Mouse (Mus musculus) granulocyte monocyte progenitor cell, adult 5-6 weeks (primary cell): Measurements from ENCODE around the gene Trim24. TPM values are rescaled to one million over a fixed set of nuclear protein-coding genes. Genes with fewer than 3 reads are reported as not detected.
A peak's percentile ranks its signal among the peaks of the same experiment; 100 is the strongest.
"Not testable (repeated sequence)": the region's sequence is repeated elsewhere in the genome, so short reads cannot be mapped to it uniquely, and the experiment has no call there.

Source experiments
- ATAC-seq: replicated peaks from 2 replicates; pipeline ENCODE4 v1.8.0; 2016; ENCODE audit warnings: mild to moderate bottlenecking, moderate TSS enrichment, inconsistent platforms; ENCODE audit not compliant: poor library complexity, severe bottlenecking
- total RNA-seq, 2 experiments: library from RNA; stranded (forward) in 1 of 2; stranded (reverse) in 1 of 2; fragments of 200-712, 200-1000 nt in 1 of 2; fragments of >200 nt in 1 of 2; fragmentation: Nextera tagmentation in 1 of 2; gene quantifications; 2 replicates each; pipeline ENCODE4 v1.2.3; 2014 to 2017

Gene Trim24
- total RNA-seq (2014; fragmentation: Nextera tagmentation) (29.9 and 31.0 TPM in 2 replicates), total RNA-seq (2017) (13.9 and 16.6 TPM in 2 replicates)

DNA sequence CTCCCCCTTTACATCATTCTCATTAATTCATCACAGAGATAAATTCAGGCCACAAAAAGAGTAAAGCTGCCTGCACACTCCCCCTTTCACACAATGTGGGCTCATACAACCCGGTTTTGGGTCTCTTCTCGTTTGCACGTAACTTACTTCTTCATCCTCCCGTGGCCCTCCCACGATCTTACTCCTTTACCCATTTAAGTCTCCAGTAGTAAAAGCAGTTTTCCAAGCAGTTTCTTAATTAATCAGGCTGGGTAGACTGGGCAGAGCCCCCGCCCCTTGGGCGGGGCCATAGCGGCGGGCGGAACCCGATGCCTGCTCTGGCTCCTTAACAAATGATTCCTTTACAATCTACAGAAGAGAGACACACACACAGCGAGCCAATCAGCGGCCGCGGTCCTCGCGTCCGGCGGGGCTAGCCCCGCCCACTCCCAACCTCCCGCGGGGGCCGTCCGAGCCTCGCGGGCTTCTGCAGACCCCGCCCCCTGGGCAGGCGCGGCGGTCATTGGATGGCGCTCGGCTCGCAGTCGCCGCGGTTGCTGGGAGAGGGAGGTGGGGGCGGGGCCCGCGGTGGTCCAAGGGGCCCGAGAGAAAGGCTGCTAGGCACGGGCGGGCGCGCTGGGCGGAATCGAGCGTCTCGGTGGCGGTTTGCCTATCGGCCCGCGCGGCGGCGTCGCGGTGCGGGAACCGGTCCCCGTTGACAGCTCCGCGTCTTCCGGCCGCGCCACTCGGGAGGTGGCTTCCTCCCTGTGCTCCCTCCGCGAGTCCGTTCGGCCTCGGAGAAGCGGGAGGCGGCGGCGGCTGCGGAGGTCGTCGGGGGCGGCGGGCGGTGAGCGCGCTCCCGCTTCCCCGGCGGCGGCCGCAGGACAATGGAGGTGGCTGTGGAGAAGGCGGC lies at the start of gene Trim24:
Trim24 (plus strand) TSS at position 567 of the 892 bp plus-strand sequence.
- peak; percentile 91 for ATAC-seq

DNA sequence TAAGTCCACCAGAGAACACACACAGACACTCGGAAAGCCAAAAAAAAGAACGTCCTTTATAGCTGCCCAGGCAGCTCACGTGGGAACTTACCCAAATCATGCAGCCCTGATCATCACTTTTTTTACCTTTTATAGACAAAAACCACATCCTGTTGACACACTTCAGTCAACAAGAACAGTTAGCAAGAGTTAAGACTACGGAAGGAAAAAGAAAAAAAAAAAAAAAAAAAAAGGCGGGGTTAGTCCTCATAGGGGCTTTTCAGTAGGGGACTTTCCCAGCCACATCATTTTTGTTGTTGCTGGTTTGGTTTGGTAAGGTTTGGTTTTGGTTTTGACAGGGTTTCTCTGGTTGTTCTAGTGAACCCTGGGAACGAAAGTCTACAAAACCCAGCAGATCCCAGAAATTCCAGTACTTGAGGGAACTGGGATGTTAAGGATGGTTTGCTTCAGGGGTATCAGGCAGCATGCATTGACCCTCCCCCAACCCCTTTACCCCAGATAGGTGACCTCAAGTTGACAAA lies 49.0 kb upstream of the Trim24 start:
- no peak for ATAC-seq

DNA sequence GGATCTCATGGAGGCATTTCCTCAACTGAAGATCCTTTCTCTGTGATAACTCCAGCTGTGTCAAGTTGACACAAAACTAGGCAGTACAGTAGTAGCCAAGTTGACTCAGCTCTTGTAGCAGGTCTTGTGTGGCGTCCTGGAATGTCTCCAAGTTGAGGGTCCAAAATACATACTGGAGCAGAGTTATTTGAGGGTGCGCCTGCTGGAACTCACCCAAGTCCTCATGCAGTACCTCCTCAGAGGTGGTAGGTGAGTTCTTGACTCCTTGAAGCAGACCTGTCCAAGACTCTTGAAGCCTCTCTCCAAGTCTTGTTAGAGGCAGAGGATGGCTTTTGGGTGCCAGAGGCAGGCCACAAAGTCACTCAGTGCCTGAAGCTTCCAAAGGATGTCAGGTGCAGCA lies 48.2 kb upstream of the Trim24 start:
- ATAC-seq = no peak

DNA sequence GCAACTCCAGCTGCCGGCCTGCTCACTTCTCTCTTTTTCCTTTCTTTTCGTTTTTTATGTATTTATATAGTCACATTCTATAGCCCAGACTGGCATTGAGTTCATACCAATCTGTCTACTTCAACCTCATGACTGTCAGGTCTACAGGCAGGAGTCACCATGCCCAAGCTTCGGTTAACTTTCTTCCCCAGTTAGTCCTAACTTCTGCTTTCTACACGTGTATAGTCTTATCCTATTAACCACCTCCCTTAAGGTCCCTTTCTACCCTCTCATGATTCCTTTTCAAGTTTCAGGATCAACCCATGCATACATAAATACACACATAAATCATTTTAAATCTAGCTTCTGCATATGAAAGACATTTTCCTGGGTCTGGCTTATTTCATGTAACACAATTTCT lies 46.9 kb upstream of the Trim24 start:
- ATAC-seq = no peak

DNA sequence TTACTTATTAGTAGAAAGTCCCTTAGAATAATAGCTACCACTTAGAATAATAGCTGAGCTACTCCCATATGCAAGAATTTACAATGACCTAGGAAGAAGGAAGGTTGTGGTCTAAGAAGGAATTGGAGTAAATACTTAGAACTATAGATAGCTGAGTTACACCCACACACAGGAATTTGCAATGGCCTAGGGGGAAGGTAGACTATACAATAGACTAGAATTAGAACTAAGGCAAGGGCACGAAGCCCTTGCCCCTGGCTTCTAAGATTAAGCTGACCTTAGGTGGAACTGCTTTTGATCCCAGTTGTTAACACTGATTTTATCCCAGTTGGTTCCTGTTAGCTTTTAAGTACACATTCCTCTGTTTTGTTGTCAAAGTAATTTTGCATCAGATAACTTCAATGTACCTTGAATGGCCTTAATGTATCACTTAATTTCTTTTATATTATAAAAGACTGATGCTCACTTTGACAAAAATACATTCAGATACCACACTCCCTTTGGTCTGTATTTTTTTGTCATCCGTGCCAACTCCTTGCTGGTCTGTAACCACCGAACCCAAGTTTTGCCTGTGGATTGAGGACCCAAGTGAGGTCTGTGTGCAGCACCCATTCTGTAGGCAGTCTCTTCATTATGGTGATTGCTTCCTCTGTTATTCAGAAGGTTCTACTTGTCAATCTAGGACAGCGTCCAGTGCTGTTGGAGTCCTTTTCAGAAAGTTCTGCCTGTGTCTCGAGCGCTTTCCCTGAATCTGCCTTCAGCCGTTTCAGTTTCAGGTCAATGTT lies 45.1 kb upstream of the Trim24 start:
- not testable (repeated sequence) for ATAC-seq

DNA sequence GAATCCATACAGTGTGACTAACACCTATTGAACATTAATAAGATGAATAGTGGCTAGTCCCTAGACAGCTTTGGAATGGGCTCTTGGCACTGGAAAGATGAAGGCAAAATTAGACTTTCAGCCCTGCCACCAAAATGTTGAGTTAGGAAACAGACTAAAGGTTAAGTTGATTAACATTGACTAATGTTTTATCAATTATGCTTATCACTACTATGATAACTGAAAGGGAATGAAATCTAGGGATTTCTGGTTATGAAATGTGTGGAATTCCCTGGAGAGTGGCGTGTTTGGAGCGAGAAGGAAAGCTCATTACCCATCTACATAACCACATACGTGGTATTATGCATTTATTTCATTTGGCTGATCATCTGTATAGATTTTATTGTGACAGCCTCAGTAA lies 41.7 kb upstream of the Trim24 start:
- no peak for ATAC-seq

DNA sequence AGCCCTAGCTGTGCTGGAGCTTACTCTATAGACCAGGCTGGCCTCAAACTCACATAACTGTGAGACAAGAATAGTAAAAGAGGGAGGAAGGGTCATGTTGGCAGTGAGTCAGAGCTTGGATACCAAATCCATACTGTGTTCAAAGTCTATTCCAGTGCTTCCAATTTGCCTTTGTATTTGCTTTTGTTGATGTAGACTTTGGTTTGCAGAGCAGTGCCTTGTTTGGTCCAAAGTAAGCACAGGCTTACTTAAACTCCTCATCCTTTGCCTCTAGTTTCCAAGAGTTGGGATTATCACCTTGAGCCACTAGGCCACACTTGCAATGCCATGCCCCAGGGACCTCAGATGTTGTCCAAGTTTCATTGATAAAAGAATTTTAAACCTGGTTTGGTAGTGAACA lies 41.0 kb upstream of the Trim24 start:
- no peak for ATAC-seq

DNA sequence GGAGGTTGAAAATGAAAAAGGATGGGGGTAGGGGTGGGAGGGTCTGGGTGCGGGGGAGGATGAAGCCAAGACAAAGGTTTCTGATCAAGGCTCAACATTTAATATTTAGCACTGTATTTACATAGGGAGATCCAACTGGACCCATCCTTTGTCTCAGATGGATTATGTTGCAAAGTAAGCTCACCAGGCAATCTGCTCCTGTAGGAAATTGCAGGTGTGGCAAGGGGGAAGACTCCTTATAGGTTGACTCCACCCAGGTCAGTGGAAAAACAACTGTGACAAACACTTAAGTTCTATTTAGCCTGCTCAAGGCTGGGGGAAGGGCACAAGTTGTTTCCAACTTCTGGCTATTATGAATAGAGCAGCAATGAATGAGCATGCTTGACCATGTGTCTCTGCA lies 36.9 kb upstream of the Trim24 start:
- no peak for ATAC-seq

DNA sequence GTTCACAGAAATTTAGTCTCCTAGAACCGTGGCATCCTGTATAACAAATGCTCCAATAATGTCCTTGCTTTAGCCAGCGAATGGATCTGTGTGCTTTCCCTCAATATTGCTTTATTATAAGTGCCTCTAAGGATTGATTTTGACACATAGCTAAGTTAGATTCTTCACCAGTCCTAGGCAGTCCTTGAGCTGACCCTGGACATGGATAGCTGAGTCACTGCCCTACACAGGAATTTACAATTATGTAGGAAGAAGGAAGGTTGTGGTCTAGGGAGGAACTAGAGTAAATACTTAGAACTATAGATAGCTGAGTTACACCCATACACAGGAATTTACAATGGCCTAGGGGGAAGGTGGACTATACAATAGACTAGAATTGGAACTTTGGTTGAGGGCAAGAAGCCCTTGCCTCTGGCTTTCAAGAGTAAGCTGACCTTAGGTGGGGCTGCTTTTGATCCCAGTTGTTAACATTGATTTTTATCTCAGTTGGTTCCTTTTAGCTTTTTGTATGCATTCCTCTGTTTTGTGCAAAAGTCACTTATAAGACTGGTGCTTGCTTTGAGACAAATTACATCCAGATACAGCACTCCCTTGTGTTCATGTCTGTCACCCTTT lies 33.6 kb upstream of the Trim24 start:
- not testable (repeated sequence) for ATAC-seq

DNA sequence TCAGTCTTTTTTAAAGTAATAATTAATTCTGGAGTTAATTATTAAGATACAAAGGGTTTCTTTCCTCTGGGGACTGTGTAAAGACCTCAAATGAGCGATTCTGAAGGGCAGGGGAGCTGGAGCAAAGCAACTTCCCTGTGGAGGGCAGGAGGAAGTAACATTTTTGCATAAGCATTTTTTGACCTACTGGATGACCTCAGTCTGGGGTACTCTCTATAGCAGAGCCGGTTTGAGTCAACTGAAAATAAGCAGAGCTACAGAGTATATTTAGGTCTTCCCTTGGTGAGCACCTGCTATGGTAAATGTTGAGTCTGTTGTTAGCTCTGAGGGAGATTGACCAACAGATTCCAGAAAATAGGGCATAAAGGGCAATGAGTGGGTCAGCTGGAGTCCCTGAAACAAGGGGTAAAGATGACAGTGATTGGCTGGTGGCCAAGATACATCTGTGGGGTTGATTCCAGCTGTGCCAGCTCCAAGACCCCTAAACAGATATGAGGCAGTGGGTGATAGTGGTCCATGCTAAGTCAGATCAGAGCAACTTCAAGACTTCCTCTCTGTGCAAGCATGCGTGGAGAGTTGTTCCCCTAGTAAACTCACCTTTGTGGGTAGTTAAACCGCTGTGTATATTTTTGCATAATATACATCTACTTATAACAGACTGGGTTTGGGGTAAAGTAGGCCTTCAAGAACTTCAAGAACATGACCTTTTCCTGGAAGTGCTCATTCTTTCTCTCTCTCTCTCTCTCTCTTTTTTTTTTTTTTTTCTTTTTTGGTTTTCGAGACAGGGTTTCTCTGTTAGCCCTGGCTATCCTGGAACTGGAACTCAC lies 27.6 kb upstream of the Trim24 start:
- 0 out of 2 replicates have a peak, but pooled peaks have one; percentile 40 for ATAC-seq

DNA sequence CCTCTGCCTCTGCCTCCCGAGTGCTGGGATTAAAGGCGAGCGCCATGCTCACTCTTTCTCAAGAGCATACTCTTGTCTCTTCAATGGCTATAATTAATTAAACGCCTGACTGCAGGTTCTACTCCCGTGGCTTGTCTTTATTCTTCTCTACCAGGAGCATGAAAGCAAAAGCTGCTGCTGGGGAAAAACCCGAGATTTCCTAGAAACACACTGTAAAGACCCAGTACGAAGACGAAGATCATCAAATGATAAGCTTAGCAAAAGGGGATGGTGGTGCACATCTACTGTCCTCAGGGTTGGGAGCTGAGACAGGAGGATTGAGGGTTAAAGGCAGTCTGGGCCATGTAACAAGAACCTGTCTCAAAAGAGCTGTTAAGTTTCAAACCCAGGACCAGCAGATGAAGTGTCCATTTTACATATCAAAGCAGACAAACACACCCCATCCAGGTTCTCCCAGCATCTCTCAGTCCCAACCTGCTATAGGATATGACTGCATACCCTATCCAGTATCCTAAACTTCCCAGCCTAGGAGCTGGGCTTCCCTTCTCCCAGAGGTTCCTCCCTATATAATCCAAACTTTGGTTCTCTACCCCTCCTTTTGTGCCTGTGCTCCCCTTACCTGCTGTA lies 26.9 kb upstream of the Trim24 start:
- ATAC-seq = no peak

DNA sequence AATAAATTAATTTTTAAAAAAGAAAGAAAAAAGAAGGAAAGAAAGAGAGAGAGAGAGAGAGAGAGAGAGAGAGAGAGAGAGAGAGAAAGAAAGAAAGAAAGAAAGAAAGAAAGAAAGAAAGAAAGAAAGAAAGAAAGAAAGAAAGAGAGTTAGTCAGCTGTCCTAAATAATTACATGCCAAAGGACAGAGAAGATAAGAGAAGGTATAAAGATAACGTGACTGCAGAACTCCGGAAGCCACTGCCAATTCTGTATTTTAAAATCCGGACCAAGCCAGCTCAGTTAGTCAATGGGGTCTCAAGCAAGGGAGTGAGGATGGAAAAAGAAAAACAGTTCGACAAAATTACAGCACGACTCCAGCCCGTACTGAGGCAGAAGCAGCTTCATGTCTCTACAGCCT lies 25.7 kb upstream of the Trim24 start:
- not testable (repeated sequence) for ATAC-seq

DNA sequence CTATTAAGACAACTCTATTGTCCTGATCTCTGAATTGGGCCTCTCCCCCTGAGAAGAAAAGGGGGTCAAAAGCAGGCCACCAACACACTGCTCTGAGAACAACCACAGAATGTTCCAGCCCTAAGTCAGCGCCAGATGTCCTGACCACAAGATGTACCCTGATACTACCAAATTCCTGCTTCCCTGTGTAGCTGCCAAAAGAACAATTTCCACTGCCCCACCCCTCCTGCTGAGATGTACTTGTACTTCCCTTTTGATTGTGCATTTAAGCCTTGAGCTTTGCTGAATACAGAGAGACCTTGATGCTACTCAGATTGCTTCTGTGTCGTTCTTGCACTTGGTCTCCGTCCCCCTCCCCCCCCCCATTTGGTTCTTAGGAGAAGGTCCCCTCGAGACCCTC lies 23.1 kb upstream of the Trim24 start:
- ATAC-seq = not testable (repeated sequence)

DNA sequence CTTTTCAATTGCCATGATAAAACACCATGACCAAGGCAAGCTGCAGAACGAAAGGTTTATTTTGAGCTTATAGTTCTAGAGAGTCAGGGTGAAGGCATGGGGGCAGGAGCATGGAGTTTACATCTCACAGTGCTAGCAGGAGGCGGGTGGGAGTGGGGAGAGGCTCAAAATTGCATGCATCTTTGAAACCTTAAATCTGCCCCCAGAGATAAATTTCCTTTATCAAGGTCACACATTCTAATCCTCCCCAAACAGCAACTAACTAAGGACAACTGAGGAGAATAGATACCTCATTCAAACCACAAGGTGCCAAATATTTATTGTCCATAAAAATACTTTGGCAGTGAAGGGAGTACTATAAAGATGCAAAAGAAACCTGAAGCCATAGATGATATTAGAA lies 19.3 kb upstream of the Trim24 start:
- no peak for ATAC-seq

DNA sequence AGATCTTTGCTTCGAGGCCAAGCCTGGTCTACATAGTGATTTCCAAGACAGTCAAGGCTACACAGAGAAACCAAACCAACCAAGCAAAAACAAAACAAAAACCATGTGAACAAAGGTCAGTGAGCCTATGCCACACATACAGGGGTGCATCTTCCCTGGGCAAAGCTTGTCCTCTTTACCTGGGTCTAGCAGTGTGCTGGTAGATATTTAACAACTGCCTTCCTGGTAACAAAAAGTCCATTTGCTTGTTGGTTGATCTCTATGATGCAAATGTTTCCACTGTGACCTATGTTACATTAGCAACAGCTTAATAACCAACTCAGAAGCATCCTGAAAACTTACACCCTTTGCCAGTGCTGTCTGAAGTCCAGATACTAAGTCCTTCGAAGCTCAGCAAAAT lies 17.3 kb upstream of the Trim24 start:
- no peak for ATAC-seq

DNA sequence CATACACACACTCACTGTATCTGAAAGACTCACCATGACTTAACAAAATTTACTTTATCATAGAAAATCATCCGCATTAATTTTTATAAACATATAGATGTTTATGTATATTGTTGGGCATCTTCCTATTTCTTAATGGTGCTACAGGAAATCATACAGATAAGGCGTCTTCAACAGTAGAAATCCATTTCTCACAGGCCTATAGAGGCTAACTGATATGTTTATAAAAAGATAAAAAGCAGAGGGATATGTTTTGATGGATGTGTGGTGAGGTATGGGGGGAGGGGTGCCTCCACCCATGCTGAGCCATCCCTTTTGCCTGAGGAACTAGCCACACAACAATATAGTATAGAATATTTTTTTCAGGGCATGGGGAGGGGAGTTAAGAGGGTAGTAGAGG lies 15.2 kb upstream of the Trim24 start:
- ATAC-seq = no peak

DNA sequence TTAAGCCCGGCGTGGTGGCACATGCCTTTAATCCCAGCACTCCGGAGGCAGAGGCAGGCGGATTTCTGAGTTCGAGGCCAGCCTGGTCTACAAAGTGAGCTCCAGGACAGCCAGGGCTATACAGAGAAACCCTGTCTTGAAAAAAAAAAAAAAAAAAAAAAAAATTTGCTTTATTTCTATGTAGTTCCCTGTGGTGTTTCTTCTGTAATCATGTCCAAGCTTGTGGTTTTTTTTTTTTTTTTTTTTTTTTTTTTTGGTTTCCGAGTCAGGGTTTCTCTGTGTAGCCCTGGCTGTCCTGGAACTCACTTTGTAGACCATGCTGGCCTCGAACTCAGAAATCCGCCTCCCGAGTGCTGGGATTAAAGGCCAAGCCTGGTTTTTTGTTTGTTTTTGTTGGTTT lies 14.3 kb upstream of the Trim24 start:
- ATAC-seq = not testable (repeated sequence)

DNA sequence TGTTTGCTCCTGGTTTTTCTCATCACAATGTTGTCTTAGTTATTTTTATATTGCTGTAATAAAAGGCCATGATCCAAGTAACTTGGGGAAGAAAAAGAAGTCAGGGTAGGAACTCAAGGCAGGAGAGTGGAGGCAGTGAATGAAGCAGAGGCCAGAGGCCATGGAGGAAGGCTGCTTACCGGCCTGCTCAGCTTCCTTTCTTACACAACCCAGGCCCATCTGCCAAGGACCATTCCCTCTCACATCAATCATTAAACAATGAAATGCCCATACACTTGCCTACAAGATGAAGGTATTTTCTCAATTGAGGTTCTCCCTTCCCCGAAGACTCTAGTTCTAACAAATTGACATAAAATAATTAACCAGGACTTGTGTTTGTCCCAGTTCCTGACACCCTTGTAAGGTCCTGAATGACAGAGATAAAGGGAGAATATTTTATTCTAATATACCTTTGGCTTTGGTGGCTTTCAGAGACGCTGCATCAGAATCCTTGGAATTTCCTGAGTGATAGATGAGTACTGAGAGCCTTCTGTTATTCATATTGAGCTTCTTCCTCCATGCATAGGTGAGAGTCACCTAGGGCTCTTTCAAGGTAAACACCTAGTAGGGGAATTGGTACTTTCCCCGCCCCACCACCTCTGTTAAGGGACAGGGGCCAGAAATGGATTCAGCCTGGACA lies 13.3 kb upstream of the Trim24 start:
- ATAC-seq = no peak

DNA sequence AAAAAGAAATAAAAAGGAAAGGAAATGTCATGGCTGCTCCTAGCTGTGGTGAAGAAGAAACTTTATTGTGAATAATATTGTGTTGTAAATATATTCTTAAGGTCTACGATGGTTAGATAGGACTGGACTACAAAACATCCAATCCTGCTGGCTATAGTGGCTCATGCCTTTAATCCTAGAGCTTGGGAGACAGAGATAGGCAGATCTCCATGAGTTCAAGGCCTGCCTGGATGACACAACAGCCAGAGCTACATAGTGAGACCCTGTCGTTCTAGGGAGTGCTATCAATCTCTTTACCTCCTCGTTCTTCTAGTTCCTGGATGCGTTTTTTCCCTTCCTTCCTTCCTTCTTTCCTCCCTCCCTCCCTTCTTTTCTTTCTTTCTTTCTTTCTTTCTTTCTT lies 12.5 kb upstream of the Trim24 start:
- ATAC-seq = no peak
